ENCODE assay signal across 13 mouse cellular contexts in the genomic region with DNA sequence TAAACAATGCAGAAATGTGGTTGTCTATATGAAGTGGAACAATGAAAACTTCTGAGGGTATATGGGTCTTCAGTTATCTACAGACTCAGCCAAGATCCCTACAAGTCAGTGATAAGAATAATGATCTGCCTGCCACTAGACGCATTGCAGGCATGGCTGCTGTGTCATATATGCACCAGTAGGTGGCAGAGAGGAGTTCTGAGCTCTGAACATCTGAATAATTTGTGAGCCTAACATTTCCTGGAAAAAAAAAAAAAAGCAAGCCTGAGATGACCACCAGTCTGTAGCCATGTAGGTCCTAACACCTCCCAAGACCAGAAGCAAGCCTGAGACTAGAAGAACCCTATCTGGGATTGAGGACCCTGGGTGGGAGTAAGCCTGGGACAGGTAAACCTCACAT.
DNase-seq lines count a peak whose midpoint lies in the region; ATAC-seq and TF ChIP-seq lines count a peak whose summit lies in the region.
"Had no signal": no experiment of that assay in that cellular context is flagged by ENCODE, and none has a peak within 500 bp of the region (broad histone marks: within the 10 kb centered on the region; RNA-seq: fewer than 3 reads in every experiment).

No protein-coding gene starts in this region.

- H3K4me1 ChIP-seq in liver, postnatal 0 days (ENCODE audit: insufficient read depth), result no peaks in the 10 kb centered on the region
- no peaks in the 10 kb centered on the region for H3K4me1 ChIP-seq in bone marrow, adult 2 months (ENCODE audit: control insufficient read depth, insufficient read depth, low read length)
- 0 out of 2 replicates have a peak, but pooled peaks cover 4% of the 10 kb centered on the region for H3K4me1 ChIP-seq in neural tube, embryonic 15.5 days
- H3K4me1 ChIP-seq: limb, embryonic 13.5 days had no signal

- ATAC-seq in liver, postnatal 0 days, result no peak
- no peak for ATAC-seq in neural tube, embryonic 15.5 days (ENCODE audit: low FRiP score)

- H3K36me3 ChIP-seq in liver, postnatal 0 days (replicated peaks; ENCODE audit: insufficient read depth, low read length), result no peaks in the 10 kb centered on the region
- H3K36me3 ChIP-seq in neural tube, embryonic 15.5 days, result no peaks in the 10 kb centered on the region
- H3K36me3 ChIP-seq: G1E; limb, embryonic 13.5 days had no signal

- no peaks in the 10 kb centered on the region for H3K9me3 ChIP-seq in liver, postnatal 0 days (ENCODE audit: low read length)
- H3K9me3 ChIP-seq in neural tube, embryonic 15.5 days (replicated peaks), result no peaks in the 10 kb centered on the region
- H3K9me3 ChIP-seq: limb, embryonic 13.5 days had no signal

- no peak for DNase-seq in gastrocnemius, adult 2 months
- DNase-seq in gastrocnemius, postnatal 36 days, result no peak
- no peak for DNase-seq in liver, postnatal 0 days
- DNase-seq in liver, result no peak
- DNase-seq in naive thymus-derived CD4-positive, alpha-beta T cell, adult 2 months (ENCODE audit: low read depth), result peak; percentile 10
- DNase-seq in cerebellum, postnatal 36 days, result no peak
- DNase-seq: right cerebral cortex, postnatal 25 days; thymus, postnatal 25 days had no signal

- H3K4me2 ChIP-seq in liver, postnatal 0 days (ENCODE audit: low read depth, low read length), result no peak overlapping the region
- no peak overlapping the region for H3K4me2 ChIP-seq in neural tube, embryonic 15.5 days
- H3K4me2 ChIP-seq: limb, embryonic 13.5 days had no signal

- H3K4me3 ChIP-seq in gastrocnemius, adult 2 months, result no peak overlapping the region
- H3K4me3 ChIP-seq in liver, postnatal 0 days (ENCODE audit: low read depth, low read length), result no peak overlapping the region
- no peak overlapping the region for H3K4me3 ChIP-seq in bone marrow, adult 2 months (replicated peaks; ENCODE audit: control insufficient read depth, low read depth, low read length)
- no peak overlapping the region for H3K4me3 ChIP-seq in neural tube, embryonic 15.5 days (replicated peaks)
- H3K4me3 ChIP-seq: erythroblast, embryonic 14.5 days; limb, embryonic 13.5 days had no signal

- H3K9ac ChIP-seq in liver, postnatal 0 days (replicated peaks), result no peak overlapping the region
- H3K9ac ChIP-seq in neural tube, embryonic 15.5 days (replicated peaks), result no peak overlapping the region
- H3K9ac ChIP-seq: limb, embryonic 13.5 days had no signal

- WGBS in liver, postnatal 0 days (ENCODE audit: insufficient replicate concordance), result 26% methylated on average over 1 of the region's 1 CpGs
- WGBS in bone marrow, adult 2 months, result 9% methylated on average over 1 of the region's 1 CpGs
- 27% methylated on average over 1 of the region's 1 CpGs for WGBS in neural tube, embryonic 15.5 days

- H3K27ac ChIP-seq in gastrocnemius, adult 2 months, result no peak overlapping the region
- no peak overlapping the region for H3K27ac ChIP-seq in liver, postnatal 0 days (ENCODE audit: low read depth)
- no peak overlapping the region for H3K27ac ChIP-seq in bone marrow, adult 2 months (ENCODE audit: control insufficient read depth, insufficient read depth, low read depth, low read length, poor library complexity)
- H3K27ac ChIP-seq in neural tube, embryonic 15.5 days (replicated peaks), result no peak overlapping the region
- H3K27ac ChIP-seq: limb, embryonic 13.5 days had no signal

- no peak for TF ChIP-seq POLR2A in bone marrow, adult 2 months (IDR thresholded peaks at IDR 0.05; ENCODE audit: borderline replicate concordance, control insufficient read depth, low read depth, low read length)

- H3K27me3 ChIP-seq in liver, postnatal 0 days (ENCODE audit: insufficient read depth, low read length), result no peaks in the 10 kb centered on the region
- no peaks in the 10 kb centered on the region for H3K27me3 ChIP-seq in neural tube, embryonic 15.5 days (replicated peaks)
- H3K27me3 ChIP-seq: limb, embryonic 13.5 days had no signal

- intact Hi-C loops in gastrocnemius, adult 2 months (cut with DNase I), result no loop called here
- intact Hi-C loops in gastrocnemius, postnatal 36 days (cut with DNase I), result no loop called here

- no peak for TF ChIP-seq EP300 in liver, postnatal 0 days (IDR thresholded peaks at IDR 0.05; ENCODE audit: low read depth)

- TF ChIP-seq CTCF in gastrocnemius, adult 2 months (IDR thresholded peaks at IDR 0.05), result peak; percentile 35
- TF ChIP-seq CTCF in liver, postnatal 0 days (IDR thresholded peaks at IDR 0.05; ENCODE audit: low read depth), result peak; percentile 67
- TF ChIP-seq CTCF in bone marrow, adult 2 months (IDR thresholded peaks at IDR 0.05; ENCODE audit: control insufficient read depth, insufficient read depth, low read length), result peak; percentile 37
